Mouse (Mus musculus) myocyte (in vitro differentiated cells): Measurements from ENCODE around the gene Slc16a14. TPM values are rescaled to one million over a fixed set of nuclear protein-coding genes. Genes with fewer than 3 reads are reported as not detected.

Experiments used
- H3K27me3 ChIP-seq: one replicate; pipeline ENCODE4 v1.6.1; 2011; ENCODE audit not compliant: control insufficient read depth, insufficient read depth, insufficient read length
- H3K36me3 ChIP-seq: one replicate; pipeline ENCODE4 v1.6.1; 2011; ENCODE audit not compliant: control insufficient read depth, insufficient read depth
- H3K4me2 ChIP-seq: one replicate; pipeline ENCODE4 v1.6.1; 2011; ENCODE audit warnings: low read depth, control low read depth
- H3K4me3 ChIP-seq: one replicate; pipeline ENCODE4 v1.5.1; 2011; ENCODE audit warnings: mild to moderate bottlenecking, control low read depth, moderate library complexity
- H3K79me2 ChIP-seq: one replicate; pipeline ENCODE4 v1.6.1; 2011; ENCODE audit not compliant: control insufficient read depth, insufficient read depth
- H3ac ChIP-seq: one replicate; pipeline ENCODE4 v1.6.1; 2011; ENCODE audit not compliant: control insufficient read depth, insufficient read length
- CEBPB ChIP-seq: IDR thresholded peaks from 2 replicates; pipeline ENCODE4 v1.6.1; 2011; ENCODE audit warnings: mild to moderate bottlenecking, moderate library complexity; ENCODE audit not compliant: poor library complexity, insufficient read depth, severe bottlenecking
- E2F4 ChIP-seq: IDR thresholded peaks from one replicate; pipeline ENCODE4 v1.6.1; 2011; ENCODE audit warnings: mild to moderate bottlenecking, control low read depth, moderate library complexity; ENCODE audit not compliant: insufficient read depth
- MAX ChIP-seq: IDR thresholded peaks from one replicate; pipeline ENCODE4 v1.6.1; 2011; ENCODE audit warnings: low read depth, mild to moderate bottlenecking, control low read depth
- MYOD1 ChIP-seq, 3 experiments: IDR thresholded peaks; one replicate each; pipeline ENCODE4 v1.6.1; 2011; ENCODE audit warnings: control low read depth in 2 of 3, low read depth in 2 of 3, mild to moderate bottlenecking in 2 of 3, moderate library complexity in 1 of 3; ENCODE audit not compliant: insufficient read length in 2 of 3, control insufficient read depth in 1 of 3
- MYOG ChIP-seq, 3 experiments: IDR thresholded peaks; one replicate each; pipeline ENCODE4 v1.6.1; 2011; ENCODE audit warnings: control low read depth in 2 of 3, low read depth in 2 of 3, mild to moderate bottlenecking in 2 of 3; ENCODE audit not compliant: insufficient read length in 2 of 3, control insufficient read depth in 1 of 3, insufficient read depth in 1 of 3
- POLR2A ChIP-seq: IDR thresholded peaks from one replicate; pipeline ENCODE4 v1.6.1; 2011; ENCODE audit warnings: low read depth, mild to moderate bottlenecking, control low read depth, moderate library complexity; ENCODE audit not compliant: insufficient read length
- POLR2AphosphoS2 ChIP-seq: IDR thresholded peaks from one replicate; pipeline ENCODE4 v1.6.1; 2011; ENCODE audit warnings: low read depth, control low read depth; ENCODE audit not compliant: insufficient read length
- REST ChIP-seq: IDR thresholded peaks from one replicate; pipeline ENCODE4 v1.6.1; 2011; ENCODE audit warnings: mild to moderate bottlenecking, control low read depth, moderate library complexity; ENCODE audit not compliant: insufficient read depth, insufficient read length
- SRF ChIP-seq: IDR thresholded peaks from one replicate; pipeline ENCODE4 v1.6.1; 2011; ENCODE audit warnings: low read depth; ENCODE audit not compliant: control insufficient read depth, insufficient read length
- TCF12 ChIP-seq: IDR thresholded peaks from one replicate; pipeline ENCODE4 v1.6.1; 2011; ENCODE audit warnings: mild to moderate bottlenecking, control low read depth; ENCODE audit not compliant: poor library complexity, insufficient read depth, severe bottlenecking
- TCF3 ChIP-seq: IDR thresholded peaks from one replicate; pipeline ENCODE4 v1.6.1; 2011; ENCODE audit warnings: low read depth, control low read depth; ENCODE audit not compliant: insufficient read length
- USF1 ChIP-seq: IDR thresholded peaks from one replicate; pipeline ENCODE4 v1.6.1; 2011; ENCODE audit warnings: low read depth, mild to moderate bottlenecking, control low read depth, moderate library complexity
- polyA plus RNA-seq: library from polyadenylated mRNA; unstranded; fragments of >200 nt; fragmentation: generic; extraction: Trizol; gene quantifications from one replicate; pipeline ENCODE4 v1.2.1, GENCODE M21; 2012; ENCODE audit warnings: missing spikeins

Slc16a14 gene
- polyA plus RNA-seq, 1 experiment: 0.46 TPM

GRCm38 (mm10) chr1:84883889-84884288 lies 51.0 kb downstream of the Slc16a14 start:
- H3K4me3 ChIP-seq: no peak overlapping the region
- H3K4me2 ChIP-seq: no peak overlapping the region
- TF ChIP-seq TCF3 (no peak), MYOD1 (IDR thresholded peaks at IDR 0.05; ENCODE audit: control insufficient read depth in 1 of 3, insufficient read length in 2 of 3, low read depth in 2 of 3) (peak in 1 of 3 experiments; percentile 22)
- no peak overlapping the region for H3ac ChIP-seq
- no peaks in the 10 kb centered on the region for H3K36me3 ChIP-seq
- no peaks in the 10 kb centered on the region for H3K79me2 ChIP-seq
- H3K27me3 ChIP-seq: no peaks in the 10 kb centered on the region

- Histone ChIP-seq H3K4me2 (peak overlapping the region; percentile 92), H3K36me3 (no peaks in the 10 kb centered on the region), H3ac (no peak overlapping the region), H3K4me3 (no peak overlapping the region), H3K79me2 (no peaks in the 10 kb centered on the region), H3K27me3 (no peaks in the 10 kb centered on the region)
- TF ChIP-seq TCF12: no peak
- TF ChIP-seq MYOG (IDR thresholded peaks at IDR 0.05; ENCODE audit: control insufficient read depth in 1 of 3, insufficient read depth in 1 of 3, insufficient read length in 2 of 3, low read depth in 2 of 3): no peak
- no peak for TF ChIP-seq POLR2A
- TF ChIP-seq MYOD1 (IDR thresholded peaks at IDR 0.05; ENCODE audit: control insufficient read depth in 1 of 3, insufficient read length in 2 of 3, low read depth in 2 of 3): no peak
- TF ChIP-seq CEBPB: no peak
- TF ChIP-seq REST: no peak
- TF ChIP-seq POLR2AphosphoS2: no peak
- no peak for TF ChIP-seq USF1
- no peak for TF ChIP-seq MAX
- no peak for TF ChIP-seq SRF
- TF ChIP-seq E2F4: no peak
These were observed 52.0 kb downstream of the Slc16a14 start for GRCm38 (mm10) chr1:84882937-84883336.

GRCm38 (mm10) chr1:84882066-84882532 lies 52.8 kb downstream of the Slc16a14 start:
- TF ChIP-seq MAX: no peak
- TF ChIP-seq POLR2AphosphoS2: no peak
- TF ChIP-seq REST: no peak
- TF ChIP-seq SRF: no peak
- no peak for TF ChIP-seq POLR2A
- TF ChIP-seq MYOD1 (IDR thresholded peaks at IDR 0.05; ENCODE audit: control insufficient read depth in 1 of 3, insufficient read length in 2 of 3, low read depth in 2 of 3): no peak
- Histone ChIP-seq H3K4me3 (no peak overlapping the region), H3K79me2 (no peaks in the 10 kb centered on the region), H3K4me2 (peak overlapping the region; percentile 92), H3K27me3 (no peaks in the 10 kb centered on the region), H3K36me3 (no peaks in the 10 kb centered on the region), H3ac (no peak overlapping the region)

GRCm38 (mm10) chr1:84881248-84882065 lies 53.5 kb downstream of the Slc16a14 start:
- H3K4me3 ChIP-seq: no peak overlapping the region
- no peaks in the 10 kb centered on the region for H3K36me3 ChIP-seq
- no peak overlapping the region for H3ac ChIP-seq
- TF ChIP-seq MAX (no peak), CEBPB (0 out of 2 replicates have a peak, but pooled peaks have one; percentile 13), MYOD1 (IDR thresholded peaks at IDR 0.05; ENCODE audit: control insufficient read depth in 1 of 3, insufficient read length in 2 of 3, low read depth in 2 of 3) (peak in 1 of 3 experiments; percentile 22)
- H3K27me3 ChIP-seq: no peaks in the 10 kb centered on the region
- H3K4me2 ChIP-seq: peak overlapping the region; percentile 92
- no peaks in the 10 kb centered on the region for H3K79me2 ChIP-seq

GRCm38 (mm10) chr1:84879571-84880120 lies 55.3 kb downstream of the Slc16a14 start:
- H3K27me3 ChIP-seq: no peaks in the 10 kb centered on the region
- H3K4me3 ChIP-seq: no peak overlapping the region
- H3K36me3 ChIP-seq: no peaks in the 10 kb centered on the region
- no peaks in the 10 kb centered on the region for H3K79me2 ChIP-seq
- TF ChIP-seq SRF (no peak), REST (no peak), TCF3 (no peak), POLR2A (no peak), E2F4 (no peak), TCF12 (no peak), MYOD1 (IDR thresholded peaks at IDR 0.05; ENCODE audit: control insufficient read depth in 1 of 3, insufficient read length in 2 of 3, low read depth in 2 of 3) (no peak), USF1 (no peak), CEBPB (no peak), POLR2AphosphoS2 (no peak)
- no peak overlapping the region for H3K4me2 ChIP-seq
- no peak overlapping the region for H3ac ChIP-seq
